Mouse (Mus musculus) frontal cortex, postnatal 36 days (tissue): ENCODE results near the gene Cdc26.
A peak's percentile ranks its signal among the peaks of the same experiment; 100 is the strongest.

ENCODE experiments used
- DNase-seq, 2 experiments: peaks; one replicate each; pipeline ENCODE4 v3.0.0; 2022; ENCODE audit warnings: low spot score in 2 of 2

The Cdc26 gene

DNA sequence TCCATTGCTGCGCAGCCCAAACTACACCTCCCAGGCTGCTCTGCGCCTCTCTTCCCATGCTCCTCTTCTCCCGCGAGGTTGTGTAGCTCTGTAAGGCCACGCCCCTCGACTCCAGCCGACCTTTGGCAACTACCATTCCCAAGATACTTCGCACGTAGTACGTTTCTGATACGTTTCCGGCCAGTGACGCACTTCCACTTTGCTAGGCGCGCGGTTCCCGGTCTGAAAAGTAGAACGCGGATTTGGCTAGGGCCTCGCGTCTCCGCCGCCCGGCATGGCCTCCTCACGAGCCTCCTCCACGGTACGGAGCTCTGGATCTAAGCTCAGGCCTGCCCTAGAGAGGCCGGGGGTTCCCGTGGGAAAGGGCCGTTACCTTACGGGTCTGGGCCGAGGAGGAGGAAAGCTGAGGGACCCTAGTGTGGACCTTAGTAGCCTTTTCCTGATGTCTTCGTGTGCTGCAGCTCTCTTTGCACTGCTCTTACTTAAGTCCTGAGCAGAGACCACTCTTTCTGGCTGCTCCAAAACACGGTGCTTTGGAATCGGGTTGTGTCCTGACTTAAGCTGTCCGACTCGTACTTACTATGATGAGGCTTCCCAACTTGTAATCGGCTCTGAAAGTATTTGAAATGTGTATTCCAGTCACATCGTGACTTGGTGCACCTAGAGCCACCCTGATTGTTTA, at the start of gene Cdc26, which contains the start of gene Prpf4:
Cdc26 (minus strand) TSS at position 42 of the 682 bp plus-strand sequence.
Prpf4 (plus strand) TSS at position 197 of the 682 bp plus-strand sequence.
- peak; percentile 98 to 99 for DNase-seq

DNA sequence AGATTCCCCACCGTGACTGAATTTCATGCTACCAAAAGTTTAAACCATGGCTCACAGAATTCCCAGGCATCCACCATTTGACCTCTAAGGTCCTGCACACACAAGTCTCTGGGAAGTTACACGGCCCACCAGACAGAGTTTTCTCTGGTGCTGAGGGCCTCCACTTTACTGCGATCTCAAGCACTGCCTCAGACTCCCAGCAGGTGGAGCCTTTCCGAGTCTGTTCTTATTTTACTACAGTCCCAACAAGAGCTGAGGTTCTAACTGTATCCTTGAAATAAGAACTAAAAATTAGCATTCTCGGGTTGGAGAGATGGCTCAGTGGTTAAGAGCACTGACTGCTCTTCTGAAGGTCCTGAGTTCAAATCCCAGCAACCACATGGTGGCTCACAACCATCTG, 46.6 kb upstream of the Cdc26 start:
- peak; percentile 17 to 40 for DNase-seq

DNA sequence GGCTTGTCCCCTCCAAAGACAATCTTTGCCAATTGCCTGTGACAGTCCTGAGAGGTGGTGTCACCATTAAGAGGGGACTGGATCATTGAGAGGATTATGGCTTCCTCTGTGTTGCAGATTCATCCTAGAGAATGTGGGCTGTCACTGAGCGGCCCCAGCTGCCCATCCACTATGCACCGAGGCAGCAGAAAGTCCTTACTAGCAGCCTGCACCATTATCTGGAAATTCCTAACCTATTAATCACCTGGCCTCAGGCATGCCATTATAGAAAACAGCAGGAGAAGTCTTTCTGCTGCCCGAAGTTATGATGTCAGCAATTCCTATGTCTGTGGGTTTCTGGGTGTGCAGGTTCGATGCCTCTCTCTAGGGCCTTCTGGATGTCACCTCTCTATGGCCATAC, 32.5 kb upstream of the Cdc26 start:
- DNase-seq, result no peak

DNA sequence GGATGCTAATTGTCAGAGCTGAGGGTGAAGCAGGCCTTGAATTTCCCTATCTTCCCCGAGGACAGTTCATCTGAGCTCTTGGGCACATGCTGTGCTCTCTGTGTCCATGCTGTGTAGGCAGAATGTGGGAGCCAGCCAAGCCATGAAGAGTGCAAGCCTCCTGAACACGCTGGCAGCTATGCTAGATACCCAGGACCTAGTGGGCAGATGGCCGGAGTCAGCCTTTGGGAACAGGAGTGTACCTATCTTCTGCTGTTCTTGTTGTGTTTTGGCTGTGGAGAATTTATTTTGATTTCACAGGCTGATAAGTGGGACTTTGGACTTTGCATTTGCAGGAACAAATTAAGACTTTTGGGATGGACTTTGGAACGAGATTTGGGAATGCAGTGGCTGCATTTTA, 32.1 kb upstream of the Cdc26 start:
- no peak for DNase-seq

DNA sequence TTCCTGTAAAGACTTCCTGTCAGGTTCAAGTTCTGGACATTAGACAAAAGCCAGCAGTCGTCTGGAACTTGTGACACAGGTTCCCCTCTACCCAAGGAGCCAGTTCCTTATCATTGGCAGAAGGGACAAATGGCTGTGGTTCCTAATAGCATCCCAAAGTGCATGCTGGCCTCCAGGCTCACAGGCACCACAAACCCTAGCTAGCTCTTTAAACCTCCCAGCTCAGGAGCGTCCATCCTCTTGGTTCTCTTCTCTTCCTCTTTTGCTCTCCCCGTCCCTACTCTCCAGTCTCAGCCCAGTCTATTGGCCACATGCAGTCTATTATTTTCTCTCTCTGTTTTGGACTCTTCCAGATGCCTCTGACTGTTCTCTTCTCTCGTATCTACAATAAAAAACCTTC, 31.4 kb upstream of the Cdc26 start:
- DNase-seq, result no peak

DNA sequence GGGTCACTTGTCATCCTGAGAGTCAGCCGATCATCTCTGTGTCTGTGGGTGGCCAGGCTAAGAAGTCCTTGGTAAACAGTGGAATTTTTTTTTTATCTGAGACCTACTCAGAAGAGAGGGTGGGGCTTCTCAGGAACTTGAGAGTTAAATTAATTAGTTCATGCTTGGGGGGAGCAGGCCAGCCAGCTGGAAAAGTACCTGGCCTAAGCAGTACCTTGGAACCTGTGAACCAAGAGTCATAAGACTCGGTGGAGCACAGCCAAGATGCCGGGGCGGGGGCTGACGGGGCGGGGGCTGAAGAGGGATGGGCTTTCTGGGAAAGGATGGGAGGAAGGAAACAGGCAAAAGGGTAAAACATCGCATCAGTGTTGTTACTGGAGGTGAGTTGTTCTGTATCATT, 29.4 kb upstream of the Cdc26 start:
- no peak for DNase-seq

DNA sequence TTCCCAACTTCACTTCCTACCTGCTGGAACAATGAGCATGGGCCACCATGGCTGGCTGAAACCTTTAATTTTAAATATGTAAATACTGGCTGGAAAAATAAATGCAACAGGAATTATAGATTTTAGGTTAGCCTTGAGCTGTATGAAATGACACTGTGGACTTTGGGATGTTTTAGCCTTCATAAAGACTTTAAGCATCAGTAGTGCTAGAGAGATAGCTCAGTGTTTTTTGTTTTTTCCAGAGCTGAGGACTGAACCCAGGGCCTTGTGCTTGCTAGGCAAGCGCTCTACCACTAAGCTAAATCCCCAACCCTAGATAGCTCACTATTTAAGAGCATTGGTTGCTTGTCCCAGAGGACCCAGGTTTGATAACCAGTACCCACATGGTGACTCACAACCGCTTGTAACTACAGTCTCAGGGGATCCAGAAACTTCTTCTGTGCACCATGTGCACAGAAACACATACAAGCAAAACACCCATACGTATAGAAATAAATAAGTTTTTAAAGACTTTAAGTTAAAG, 28.9 kb upstream of the Cdc26 start:
- no peak for DNase-seq

DNA sequence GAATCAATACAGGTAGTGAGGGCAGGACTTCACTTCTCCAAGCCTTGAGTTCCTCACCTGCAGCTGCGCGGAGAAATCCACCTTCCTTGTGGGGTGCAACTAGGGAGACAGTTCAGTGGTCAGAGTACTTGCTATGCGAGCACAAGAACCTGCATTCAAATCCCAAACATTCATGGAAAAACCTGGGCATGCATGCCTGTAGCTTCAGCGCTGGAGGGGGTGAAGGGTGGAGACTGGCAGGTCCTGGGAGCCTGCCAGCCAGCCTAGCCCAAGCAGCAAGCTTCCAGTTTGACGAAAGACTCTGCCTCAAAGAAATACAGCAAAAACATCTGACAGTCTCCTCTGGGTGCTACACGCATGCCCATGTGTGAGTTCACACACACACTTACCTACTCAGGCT, 26.6 kb upstream of the Cdc26 start, which contains the start of gene Rnf183:
Rnf183 (minus strand) TSS at position 172 of the 400 bp plus-strand sequence.
- DNase-seq, result no peak

DNA sequence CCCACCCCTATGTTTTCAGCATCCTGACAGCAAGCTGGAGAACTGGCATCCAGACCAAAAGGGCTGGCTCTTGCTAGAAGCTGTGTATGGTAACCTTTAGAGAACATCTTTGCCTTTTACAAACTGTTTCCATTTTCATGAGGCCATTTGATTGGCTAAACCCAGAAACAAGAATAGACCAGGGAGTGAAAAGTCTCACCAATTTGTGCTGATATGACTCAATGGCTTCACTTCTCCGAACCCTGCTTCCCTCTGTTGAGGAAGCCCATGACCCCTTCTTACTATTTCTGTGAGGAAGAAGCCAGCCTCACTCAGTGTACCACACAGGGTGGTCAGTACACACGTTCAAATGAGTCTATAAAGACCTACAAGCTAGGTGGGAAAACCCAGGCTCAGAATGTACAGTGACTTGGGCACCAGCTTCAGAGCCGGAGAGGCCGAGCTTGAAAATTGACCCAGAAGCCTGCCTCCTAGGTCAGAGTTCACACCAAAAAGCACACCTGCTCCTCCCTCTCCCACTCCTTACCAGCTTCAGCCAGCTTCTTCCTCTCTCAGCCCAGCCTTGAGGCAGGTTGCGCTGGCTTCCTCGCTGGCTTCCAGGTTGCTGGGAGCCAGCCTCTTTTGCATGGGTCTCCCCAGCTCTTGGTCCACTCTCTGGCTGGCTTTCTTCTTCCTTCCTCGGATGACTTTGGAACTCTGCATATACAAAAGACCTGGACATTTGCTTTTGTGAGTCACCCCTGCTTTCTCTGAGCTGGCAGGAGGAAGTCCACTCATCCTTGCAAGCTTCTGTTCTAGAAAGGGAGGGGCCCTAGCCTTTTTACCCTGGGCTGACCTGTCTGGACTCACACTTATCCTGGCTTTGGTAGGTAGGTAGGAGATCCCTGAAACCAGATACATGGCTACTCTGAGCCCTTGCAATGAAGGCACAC, 25.8 kb upstream of the Cdc26 start:
- DNase-seq, result no peak

DNA sequence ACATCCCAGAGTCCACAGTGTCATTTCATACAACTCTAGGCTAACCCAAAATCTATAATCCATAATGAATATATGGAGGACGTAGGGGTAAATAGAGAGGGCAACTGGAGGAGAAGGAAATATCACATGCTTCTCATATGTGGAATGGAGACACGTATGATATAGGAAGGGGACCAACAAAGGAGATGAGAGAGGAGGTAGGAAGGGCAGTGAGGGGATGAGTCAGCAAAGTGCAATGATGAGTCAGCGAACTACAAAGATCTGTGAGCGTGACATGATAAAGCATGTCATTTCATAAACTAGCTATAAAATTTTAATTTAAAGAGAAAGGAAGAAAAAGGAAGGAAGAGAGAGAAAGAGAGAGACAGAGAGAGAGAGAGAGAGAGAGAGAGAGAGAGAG, 23.1 kb upstream of the Cdc26 start:
- no peak for DNase-seq

DNA sequence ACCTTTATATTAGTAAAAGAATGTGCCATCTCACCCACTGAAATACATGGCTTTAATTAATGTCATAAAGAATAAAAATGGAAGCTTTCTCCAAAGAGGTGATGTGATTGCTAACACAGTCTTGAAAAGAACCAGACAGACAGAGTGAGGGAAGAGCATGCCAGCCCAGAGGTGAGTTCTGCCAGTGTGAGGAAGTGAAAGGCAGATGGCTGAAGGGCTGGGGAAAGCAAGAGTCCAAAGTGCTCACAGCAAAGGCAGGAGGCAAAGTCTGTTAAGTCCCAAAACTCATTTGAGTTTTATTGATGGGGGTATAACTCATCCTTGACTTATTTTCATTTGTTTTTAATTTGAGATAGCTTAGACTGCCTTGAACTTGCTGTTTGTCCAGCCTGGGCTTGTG, 22.2 kb upstream of the Cdc26 start:
- DNase-seq, result no peak

DNA sequence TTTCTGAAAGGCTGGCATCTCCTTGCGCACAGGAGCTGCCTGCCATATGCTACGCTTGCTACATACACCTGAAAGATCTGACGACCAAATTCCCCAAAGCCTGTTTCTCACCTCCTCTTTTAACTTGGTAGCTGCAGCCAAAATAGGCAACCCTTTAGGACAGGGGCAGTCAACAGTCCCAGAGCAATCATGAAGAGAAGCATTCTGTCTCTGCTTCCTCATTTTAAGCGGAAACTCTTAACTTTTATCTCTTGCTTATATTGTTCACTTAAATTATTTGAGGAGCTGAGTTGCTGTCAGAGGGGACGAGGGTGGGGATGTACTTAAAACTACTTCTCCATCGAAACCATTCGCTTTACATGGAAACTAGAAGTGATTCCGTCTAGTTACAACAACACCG, 21.2 kb upstream of the Cdc26 start:
- no peak for DNase-seq

DNA sequence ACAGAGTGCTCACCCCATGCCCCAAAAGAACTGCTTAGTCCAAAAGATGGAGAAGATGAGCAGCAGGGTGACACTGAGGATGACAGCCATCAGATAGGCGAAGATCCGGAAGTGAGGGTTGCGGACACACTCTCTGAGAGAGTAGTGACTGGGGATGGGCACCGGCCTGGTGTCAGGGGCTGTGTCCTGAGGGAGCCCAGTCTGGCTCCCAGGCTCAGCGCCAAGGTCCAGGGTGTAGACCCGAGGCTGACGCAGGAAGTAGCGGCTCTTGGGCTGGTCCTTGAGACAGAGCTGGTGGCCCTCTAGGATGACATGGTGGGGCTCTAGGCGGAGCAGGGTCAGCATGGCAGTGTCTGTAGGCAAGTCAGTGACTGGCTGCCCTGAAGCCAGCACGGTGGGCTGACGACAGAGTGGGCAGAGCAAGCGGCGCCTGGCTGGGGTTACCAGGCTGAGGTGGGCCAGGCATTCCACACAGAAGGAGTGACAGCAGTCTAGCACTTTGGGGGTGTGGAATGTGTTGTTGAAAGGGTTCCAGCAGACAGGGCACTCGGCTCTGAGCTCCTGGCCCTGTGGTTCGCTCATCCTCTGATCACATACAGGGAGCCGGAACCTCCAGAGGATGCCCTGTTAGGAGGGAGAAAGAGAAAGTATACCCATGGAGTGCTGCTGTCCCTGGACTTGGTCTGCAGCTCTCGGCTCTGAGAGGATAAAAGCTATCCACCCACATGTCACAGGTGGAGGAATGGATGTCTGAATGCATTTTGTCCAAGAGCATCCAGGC, 19.7 kb upstream of the Cdc26 start:
- DNase-seq, result no peak

DNA sequence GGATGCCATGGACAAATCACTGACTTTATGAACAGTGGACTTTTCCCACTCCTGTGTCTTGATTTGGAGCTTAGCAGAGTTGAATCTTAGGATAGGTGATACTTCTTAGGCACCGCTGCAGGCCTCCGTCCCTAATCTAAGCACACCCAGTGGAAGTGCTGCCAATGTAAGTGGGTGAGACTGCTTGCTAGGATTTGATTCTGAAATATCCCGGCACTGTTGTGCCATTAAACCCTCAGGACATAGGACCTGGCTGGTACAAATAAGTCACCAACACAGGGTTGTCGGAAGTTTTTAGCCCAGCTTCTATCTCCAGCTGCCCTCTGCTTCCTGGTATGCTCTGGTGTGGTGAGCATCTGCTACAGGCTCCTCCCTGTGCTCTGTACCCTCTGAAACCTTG, 17.4 kb upstream of the Cdc26 start:
- no peak for DNase-seq

DNA sequence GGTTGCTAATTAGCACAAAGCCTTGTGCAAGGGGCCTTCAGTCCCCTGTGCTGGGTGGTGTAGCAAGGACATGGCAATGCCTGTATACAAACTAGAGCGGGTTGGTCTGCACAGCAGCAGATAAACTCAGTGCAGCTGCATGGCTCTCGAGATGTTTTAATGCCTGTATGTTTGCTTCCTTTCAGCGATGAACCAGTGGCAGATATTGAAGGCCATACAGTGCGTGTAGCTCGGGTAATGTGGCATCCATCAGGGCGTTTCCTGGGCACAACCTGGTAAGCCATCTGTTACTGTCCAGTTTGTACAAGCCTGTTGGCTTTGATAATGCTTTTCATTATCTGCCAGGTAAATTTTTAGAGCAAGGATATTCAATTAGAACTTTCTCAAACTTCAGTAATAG, 10.6 kb upstream of the Cdc26 start:
- no peak for DNase-seq

DNA sequence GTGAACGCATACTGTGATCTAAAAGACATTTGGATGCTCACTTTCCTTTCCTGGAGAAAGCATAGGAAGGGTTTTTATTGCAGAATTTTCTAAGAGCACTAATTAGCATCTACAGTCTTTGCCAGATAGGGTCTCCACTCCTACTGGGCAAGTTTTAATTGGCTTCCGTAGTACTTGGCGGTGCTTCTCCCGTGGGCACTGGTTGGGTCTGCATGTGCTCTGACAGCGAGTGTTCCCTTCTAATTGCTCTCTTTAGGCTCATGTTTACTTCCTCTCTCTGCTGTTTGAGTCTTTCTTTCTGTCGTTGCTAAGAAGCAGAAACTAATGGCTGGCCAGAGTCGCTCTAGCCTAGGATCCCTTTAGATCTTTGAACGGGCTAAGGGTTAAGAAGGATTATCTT, 10.0 kb upstream of the Cdc26 start:
- no peak for DNase-seq

DNA sequence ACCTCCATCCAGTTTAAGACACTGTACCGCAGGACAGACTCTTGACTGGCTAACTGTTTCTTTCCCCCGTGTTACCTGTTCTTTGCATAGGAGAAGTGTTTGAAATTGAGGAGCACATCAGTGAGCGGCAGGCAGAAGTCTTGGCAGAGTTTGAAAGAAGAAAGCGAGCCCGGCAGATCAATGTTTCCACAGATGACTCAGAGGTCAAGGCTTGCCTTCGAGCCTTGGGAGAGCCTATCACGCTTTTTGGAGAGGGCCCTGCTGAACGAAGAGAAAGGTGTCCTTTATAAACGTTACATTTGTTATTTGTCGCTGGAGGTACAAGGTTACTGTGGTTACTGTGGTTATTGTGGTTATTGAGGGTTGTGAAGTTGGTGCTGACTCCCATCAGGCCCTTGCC, 3.2 kb upstream of the Cdc26 start:
- DNase-seq, result no peak

DNA sequence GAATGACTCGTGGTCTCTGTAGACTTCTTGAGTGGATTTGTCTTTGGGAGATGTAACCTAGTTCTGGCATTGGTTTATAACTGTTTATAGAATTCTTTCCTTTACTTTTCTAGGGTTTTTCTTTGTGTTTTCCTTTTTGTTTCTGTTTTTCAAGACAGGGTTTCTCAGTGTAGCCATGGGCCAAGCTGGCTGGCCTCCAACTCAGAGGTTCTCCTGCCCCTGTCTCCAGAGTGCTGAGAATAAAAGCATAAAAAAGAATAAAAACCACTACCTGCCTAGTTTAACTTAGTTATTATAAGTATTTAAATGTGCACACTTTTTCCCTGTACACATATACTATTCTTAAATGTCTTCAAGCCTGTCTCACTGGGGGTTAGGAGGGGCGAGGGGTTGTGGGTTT, 1.9 kb upstream of the Cdc26 start:
- DNase-seq, result no peak

DNA sequence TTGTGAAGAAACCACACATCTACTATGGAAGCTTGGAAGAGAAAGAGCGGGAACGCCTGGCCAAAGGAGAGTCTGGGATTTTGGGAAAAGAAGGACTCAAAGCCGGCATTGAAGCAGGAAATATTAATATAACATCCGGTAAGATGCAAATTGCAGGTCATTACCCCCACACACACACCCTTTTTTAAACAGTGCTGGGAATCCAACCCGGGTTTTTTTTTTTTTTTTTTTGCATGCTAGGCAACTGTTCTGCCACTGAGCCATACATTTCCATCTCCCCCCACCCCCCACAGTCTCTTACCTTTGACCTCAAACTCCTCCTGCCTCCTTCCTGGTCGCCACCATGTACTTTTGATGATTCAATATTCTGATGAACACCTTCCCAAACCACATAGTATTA, 1.2 kb upstream of the Cdc26 start:
- DNase-seq, result no peak

DNA sequence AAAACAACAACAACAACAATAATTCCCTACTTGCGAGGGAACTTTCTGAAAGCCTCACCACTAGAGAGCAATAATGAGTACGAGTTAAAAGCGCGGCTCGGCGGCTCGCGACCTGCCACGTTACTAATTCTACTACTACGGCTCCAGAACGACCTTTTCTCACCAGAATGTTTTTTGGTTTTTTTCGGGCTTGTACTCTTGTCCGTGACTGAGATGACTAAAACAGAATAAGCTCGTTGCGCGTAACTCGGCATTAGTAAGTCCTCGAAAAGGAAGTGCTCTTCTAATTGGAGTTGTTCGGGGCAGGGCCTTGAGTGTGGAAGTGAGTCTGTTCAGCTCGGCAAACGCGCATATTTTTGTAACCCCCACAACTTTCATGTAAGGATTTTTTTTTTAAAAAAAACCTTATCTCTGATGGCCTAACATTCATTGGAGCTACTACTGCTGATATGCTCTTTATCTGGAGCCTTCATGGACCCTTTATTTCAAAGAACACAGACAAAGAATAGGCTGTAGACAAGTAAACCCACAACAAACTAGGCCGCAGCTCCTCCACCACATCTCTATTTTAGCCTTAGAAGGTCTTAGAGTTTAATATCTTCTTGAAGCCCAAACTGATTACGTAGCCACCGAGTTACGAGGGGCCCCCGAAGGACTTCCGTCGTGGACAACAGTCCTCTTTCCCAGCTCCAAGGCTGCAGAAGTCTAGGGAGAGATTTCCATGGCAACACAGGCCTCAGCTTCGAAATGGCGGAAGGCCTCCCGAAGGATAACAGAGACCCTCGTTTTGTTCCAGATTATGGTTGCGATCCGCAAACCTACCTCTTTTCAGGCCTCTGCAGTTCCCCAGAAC, 486 bp downstream of the Cdc26 start:
- DNase-seq, result peak; percentile 57 to 67

DNA sequence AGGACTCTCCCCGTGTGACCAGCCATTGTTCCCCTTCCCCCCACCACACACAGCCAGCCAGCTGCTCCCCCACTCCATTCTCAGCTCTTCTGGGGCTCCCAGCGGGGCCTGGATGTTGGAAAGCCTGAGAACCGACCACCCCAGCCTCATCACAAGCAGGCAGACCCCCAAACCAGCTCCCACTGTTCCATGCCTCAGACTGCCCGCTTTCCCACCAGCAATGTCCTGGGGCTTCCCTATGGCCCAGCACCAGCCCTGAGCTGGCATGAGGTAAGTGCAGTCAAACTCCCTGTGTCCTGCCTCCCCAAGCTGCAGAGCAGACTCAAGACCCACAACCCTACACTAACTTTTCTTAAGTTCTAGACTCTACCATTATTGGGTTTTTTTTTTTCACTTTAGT, 2.3 kb downstream of the Cdc26 start:
- DNase-seq, result no peak
